Mouse (Mus musculus) E14TG2a.4 (cell line): ENCODE results near the gene Tm6sf1.
"Not testable (repeated sequence)": the region's sequence is repeated elsewhere in the genome, so short reads cannot be mapped to it uniquely, and the experiment has no call there.

Experiments
- H3K27me3 ChIP-seq: 2 replicates; pipeline ENCODE4 v1.6.1; 2014; ENCODE audit warnings: low read length, control low read depth; ENCODE audit not compliant: insufficient read depth
- H3K36me3 ChIP-seq: 2 replicates; pipeline ENCODE4 v1.6.1; 2014; ENCODE audit warnings: low read length, control low read depth; ENCODE audit not compliant: insufficient read depth
- H3K4me1 ChIP-seq: replicated peaks from 2 replicates; pipeline ENCODE4 v1.6.1; 2014; ENCODE audit warnings: low read depth, low read length, control low read depth
- H3K4me3 ChIP-seq: replicated peaks from 2 replicates; pipeline ENCODE4 v1.5.1; 2014; ENCODE audit warnings: mild to moderate bottlenecking, low read length
- H3K9me3 ChIP-seq: 2 replicates; pipeline ENCODE4 v1.6.1; 2014; ENCODE audit warnings: low read length, control low read depth
- CTCF ChIP-seq: conservative IDR thresholded peaks from 2 replicates; pipeline ENCODE4 v1.5.1; 2014; ENCODE audit warnings: low read length
- NANOG ChIP-seq: IDR thresholded peaks from 2 replicates; pipeline ENCODE4 v1.6.1; 2014; ENCODE audit warnings: borderline replicate concordance, low read length, mixed read lengths
- POU5F1 ChIP-seq: IDR thresholded peaks from 2 replicates; pipeline ENCODE4 v1.6.1; 2014; ENCODE audit warnings: low read length, borderline replicate concordance

The Tm6sf1 gene

DNA sequence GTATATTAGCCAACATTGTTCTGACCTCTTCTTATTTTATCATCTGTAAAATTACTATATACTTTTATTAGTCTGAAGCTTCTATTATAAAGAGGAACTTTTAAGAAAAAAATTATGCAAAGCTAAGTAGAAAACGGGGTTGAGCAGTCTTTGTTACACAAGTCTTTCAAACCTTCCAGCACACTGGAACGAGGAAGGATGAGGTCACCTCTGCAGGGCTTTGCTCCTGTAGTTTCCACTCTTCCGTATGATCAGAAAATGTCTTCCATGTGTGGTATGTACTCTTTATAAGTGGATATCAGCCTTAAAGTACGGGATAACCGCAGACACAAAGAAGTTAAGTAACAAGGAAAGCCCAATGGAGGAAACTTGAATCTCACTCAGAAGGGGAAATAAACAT lies 23.4 kb upstream of the Tm6sf1 start:
- Histone ChIP-seq H3K27me3 (no peaks in the 10 kb centered on the region), H3K4me3 (no peak overlapping the region), H3K36me3 (no peaks in the 10 kb centered on the region), H3K4me1 (no peaks in the 10 kb centered on the region), H3K9me3 (peaks cover 14% of the 10 kb centered on the region)
- no peak for TF ChIP-seq CTCF
- TF ChIP-seq POU5F1 = no peak

DNA sequence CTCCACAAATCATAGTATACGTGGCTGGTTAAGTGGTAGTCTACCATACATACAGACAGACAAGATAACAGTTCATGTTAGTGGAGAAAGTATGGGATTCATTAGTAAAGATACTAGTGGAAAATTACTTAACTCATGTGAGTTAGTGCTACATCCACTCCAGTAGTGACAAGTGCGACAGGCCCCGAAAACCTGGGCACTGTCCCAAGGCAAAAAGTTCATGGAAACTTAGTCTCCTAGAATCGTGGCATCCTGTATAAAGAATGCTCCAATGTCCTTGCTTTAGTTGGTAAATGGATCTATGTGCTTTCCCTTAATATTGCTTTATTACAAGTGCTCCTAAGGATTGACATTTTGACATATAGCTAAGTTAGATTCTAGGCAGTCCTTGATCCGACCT lies 21.0 kb upstream of the Tm6sf1 start:
- H3K36me3 ChIP-seq, H3K27me3 ChIP-seq, H3K4me1 ChIP-seq, H3K4me3 ChIP-seq: not testable (repeated sequence)
- H3K9me3 ChIP-seq = peaks cover 14% of the 10 kb centered on the region

DNA sequence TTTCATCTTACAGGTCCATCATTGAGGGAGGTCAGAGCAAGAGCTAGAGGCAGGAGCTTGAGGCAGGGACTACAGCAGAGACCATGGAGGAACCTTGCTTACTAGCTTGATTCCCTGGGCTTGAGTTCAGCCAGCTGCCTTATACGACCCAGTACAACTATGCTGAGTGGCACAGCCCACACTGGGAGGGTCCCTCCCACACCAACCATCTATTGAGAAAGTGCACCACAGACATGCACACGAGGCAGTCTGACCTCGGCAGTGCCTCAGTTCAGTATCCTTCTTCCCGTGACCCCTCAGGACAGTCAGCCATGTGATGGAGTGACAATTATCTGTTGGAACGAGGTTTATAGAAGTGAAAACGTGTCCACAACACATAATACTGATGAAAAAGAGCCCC lies 19.1 kb upstream of the Tm6sf1 start:
- Histone ChIP-seq H3K36me3 (no peaks in the 10 kb centered on the region), H3K4me3 (no peak overlapping the region), H3K4me1 (no peaks in the 10 kb centered on the region), H3K27me3 (no peaks in the 10 kb centered on the region; the same call in 1 of the 2 replicates), H3K9me3 (peaks cover 14% of the 10 kb centered on the region)
- TF ChIP-seq POU5F1 = no peak
- TF ChIP-seq NANOG = no peak
- TF ChIP-seq CTCF = no peak

DNA sequence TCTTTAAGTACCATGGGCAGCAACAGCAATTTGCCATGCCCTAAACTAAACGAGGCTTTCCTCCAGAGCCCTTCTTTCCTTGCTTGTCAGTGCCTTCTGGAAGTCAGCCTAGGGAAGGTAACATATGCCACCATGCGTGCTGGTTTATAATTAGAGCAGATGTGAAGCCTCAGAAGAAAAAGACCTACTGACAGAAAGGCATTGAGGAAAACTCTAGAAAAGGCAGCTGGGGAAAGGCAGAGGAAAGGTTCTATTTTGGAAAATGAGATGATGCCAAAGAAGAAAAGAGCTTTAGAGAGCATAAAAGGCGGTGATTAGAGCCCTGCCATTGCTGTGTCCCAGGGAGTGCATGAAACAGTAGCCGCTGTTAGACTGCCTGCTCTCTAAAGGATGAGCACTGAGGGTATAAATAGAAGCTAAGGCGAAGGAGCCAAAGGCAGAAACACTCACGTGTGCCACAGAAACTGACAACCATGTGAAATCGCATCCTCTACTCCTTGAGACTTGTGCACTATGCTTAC lies 18.1 kb upstream of the Tm6sf1 start:
- peaks cover 14% of the 10 kb centered on the region for H3K9me3 ChIP-seq
- H3K4me1 ChIP-seq = no peaks in the 10 kb centered on the region
- H3K4me3 ChIP-seq = no peak overlapping the region
- no peaks in the 10 kb centered on the region for H3K36me3 ChIP-seq
- TF ChIP-seq NANOG = no peak
- TF ChIP-seq CTCF = no peak
- no peak for TF ChIP-seq POU5F1
- H3K27me3 ChIP-seq = no peaks in the 10 kb centered on the region; the same call in 1 of the 2 replicates

- Histone ChIP-seq H3K36me3 (no peaks in the 10 kb centered on the region), H3K4me1 (no peaks in the 10 kb centered on the region), H3K4me3 (no peak overlapping the region), H3K9me3 (peaks cover 7% of the 10 kb centered on the region), H3K27me3 (no peaks in the 10 kb centered on the region; the same call in 1 of the 2 replicates)
- TF ChIP-seq NANOG (no peak), POU5F1 (no peak), CTCF (no peak)
These were observed 17.4 kb upstream of the Tm6sf1 start for GRCm38 (mm10) chr7:81841439-81841838.

DNA sequence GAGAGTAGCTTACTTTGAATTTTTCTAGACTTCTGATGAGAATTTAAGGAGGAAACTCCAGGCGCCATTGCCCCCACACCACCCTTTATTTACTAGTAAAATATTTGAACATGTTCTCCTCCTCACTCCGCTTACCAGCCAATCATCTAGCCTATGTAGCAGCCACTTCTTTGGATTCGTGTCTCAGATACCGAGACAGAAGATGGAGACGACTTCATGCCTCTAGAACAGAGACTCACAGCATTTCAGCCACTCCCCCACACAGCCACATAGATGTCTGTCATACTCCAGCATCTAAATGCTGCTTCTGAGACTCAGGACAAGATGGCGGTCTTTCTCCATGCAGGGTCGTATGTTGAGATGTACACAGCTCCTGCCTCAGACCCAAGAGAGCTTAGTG lies 16.7 kb upstream of the Tm6sf1 start:
- TF ChIP-seq POU5F1 = no peak
- H3K9me3 ChIP-seq = 0 out of 2 replicates have a peak, but pooled peaks cover under 1% of the 10 kb centered on the region

GRCm38 (mm10) chr7:81842998-81843397 lies 15.8 kb upstream of the Tm6sf1 start:
- Histone ChIP-seq H3K27me3 (no peaks in the 10 kb centered on the region; the same call in 1 of the 2 replicates), H3K36me3 (no peaks in the 10 kb centered on the region), H3K4me1 (0 out of 2 replicates have a peak, but pooled peaks cover 2% of the 10 kb centered on the region), H3K4me3 (no peak overlapping the region), H3K9me3 (no peaks in the 10 kb centered on the region)
- TF ChIP-seq NANOG (no peak), CTCF (no peak), POU5F1 (no peak)

More for the DNA sequence above, 16.7 kb upstream of the Tm6sf1 start:
- no peaks in the 10 kb centered on the region; the same call in 1 of the 2 replicates for H3K27me3 ChIP-seq
- no peaks in the 10 kb centered on the region for H3K4me1 ChIP-seq
- no peak overlapping the region for H3K4me3 ChIP-seq
- H3K36me3 ChIP-seq = no peaks in the 10 kb centered on the region

DNA sequence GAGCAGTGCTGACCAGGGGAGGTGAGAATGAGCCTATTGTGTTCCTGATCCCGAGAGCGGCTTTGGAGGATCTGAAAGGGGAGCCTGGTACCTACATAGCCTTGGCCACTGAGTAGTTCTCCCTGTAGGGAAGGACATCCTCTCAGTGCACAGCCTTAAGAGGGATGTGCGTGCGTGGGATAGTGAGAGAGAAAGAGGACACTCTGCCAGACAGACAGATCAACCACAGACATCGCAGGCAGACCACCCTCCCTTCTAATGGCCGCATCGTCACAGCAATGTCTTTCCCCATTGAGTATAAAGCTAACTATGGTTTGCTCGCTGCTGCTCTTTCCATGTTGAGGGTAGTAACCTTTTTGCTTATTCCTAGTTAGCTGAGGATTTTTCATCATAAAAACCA lies 14.9 kb upstream of the Tm6sf1 start:
- TF ChIP-seq NANOG = no peak
- TF ChIP-seq CTCF = no peak
- TF ChIP-seq POU5F1 = no peak
- Histone ChIP-seq H3K9me3 (no peaks in the 10 kb centered on the region), H3K4me1 (0 out of 2 replicates have a peak, but pooled peaks cover 2% of the 10 kb centered on the region), H3K27me3 (no peaks in the 10 kb centered on the region; the same call in 1 of the 2 replicates), H3K36me3 (no peaks in the 10 kb centered on the region), H3K4me3 (no peak overlapping the region)

DNA sequence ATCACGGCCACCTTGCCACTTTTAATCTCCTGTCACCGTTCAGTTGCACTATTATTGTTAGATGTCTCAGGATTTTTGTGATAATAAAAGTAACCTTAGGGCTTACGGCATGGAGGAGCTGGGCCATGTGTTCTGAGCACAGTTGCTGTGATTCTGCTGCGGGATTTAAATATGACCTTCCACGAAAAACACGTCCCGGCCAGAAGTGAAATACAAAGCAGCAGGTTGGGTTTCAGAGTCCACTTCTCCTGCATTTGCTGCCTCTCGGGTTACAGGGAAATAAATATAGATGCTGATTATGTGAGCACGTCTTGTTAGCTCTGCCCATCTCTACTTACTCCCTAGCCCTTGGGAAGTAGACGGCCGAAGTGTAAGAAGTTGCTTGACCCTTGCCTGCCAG lies 14.0 kb upstream of the Tm6sf1 start:
- Histone ChIP-seq H3K4me3 (no peak overlapping the region), H3K36me3 (no peaks in the 10 kb centered on the region), H3K9me3 (no peaks in the 10 kb centered on the region), H3K4me1 (0 out of 2 replicates have a peak, but pooled peaks cover 2% of the 10 kb centered on the region), H3K27me3 (no peaks in the 10 kb centered on the region; the same call in 1 of the 2 replicates)
- TF ChIP-seq POU5F1 = no peak
- TF ChIP-seq NANOG = no peak
- no peak for TF ChIP-seq CTCF

- TF ChIP-seq NANOG (no peak), POU5F1 (no peak), CTCF (no peak)
- Histone ChIP-seq H3K4me3 (no peak overlapping the region), H3K9me3 (no peaks in the 10 kb centered on the region), H3K27me3 (no peaks in the 10 kb centered on the region; the same call in 1 of the 2 replicates), H3K36me3 (no peaks in the 10 kb centered on the region), H3K4me1 (0 out of 2 replicates have a peak, but pooled peaks cover 2% of the 10 kb centered on the region)
These were observed 13.5 kb upstream of the Tm6sf1 start for GRCm38 (mm10) chr7:81845313-81845712.
